Mouse (Mus musculus): ENCODE data around the gene Clmn. TPM values are rescaled to one million over a fixed set of nuclear protein-coding genes. Genes with fewer than 3 reads are reported as not detected.

The Clmn gene
- polyA plus RNA-seq, 1 experiment from 2014 or later: 5.5 TPM

DNA sequence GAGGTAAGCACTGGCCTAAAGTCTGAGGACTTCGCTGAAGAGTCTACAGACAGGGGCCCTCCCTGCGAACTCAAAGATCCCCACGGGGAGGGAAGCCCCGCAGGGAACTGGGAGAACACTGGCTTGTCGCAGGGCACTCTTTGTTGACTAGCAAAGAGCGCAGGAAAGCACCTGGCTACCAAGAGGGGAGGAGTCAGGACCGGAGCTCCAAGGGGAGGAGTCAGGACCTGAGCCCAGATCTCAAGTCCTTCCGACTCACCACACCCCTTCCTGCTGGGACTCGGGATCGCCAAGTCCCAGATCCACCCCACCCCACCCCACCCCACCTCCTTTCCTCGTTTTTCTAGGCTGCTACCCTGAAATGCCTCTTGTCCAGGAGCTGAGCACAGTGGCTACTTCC lies 19.2 kb downstream of the Clmn start:
- Histone ChIP-seq H3K36me3 (ENCODE audit: control insufficient read depth, insufficient read depth, low read length) (no peaks in the 10 kb centered on the region), H3K27me3 (ENCODE audit: control insufficient read depth, insufficient read depth, low read length) (no peaks in the 10 kb centered on the region), H3K4me1 (replicated peaks; ENCODE audit: control insufficient read depth, insufficient read depth) (peaks cover 10% of the 10 kb centered on the region), H3K9ac (ENCODE audit: low read length) (peak overlapping the region; percentile 47), H3K4me2 (replicated peaks; ENCODE audit: low read depth) (peak overlapping the region; percentile 53), H3K9me3 (ENCODE audit: control insufficient read depth, low read length) (no peaks in the 10 kb centered on the region), H3K4me3 (ENCODE audit: low read depth, low read length) (peak overlapping the region; percentile 31), H3K27ac (replicated peaks) (peak overlapping the region; percentile 53)
- ATAC-seq (ENCODE audit: low FRiP score, low TSS enrichment): peak; percentile 86
- TF ChIP-seq EP300 (optimal IDR thresholded peaks at IDR 0.05): no peak
- TF ChIP-seq CTCF (IDR thresholded peaks at IDR 0.05; ENCODE audit: low read depth): no peak
- DNase-seq (ENCODE audit: low spot score): peak; percentile 88
- 2% methylated on average over 11 of the region's 11 CpGs for WGBS

GRCm38 (mm10) chr12:104844989-104845388 lies 19.9 kb downstream of the Clmn start:
- Histone ChIP-seq H3K4me3 (ENCODE audit: low read depth, low read length) (no peak overlapping the region), H3K9me3 (ENCODE audit: control insufficient read depth, low read length) (no peaks in the 10 kb centered on the region), H3K4me2 (replicated peaks; ENCODE audit: low read depth) (peak overlapping the region; percentile 53; the same call in 1 of the 2 replicates), H3K4me1 (replicated peaks; ENCODE audit: control insufficient read depth, insufficient read depth) (peaks cover 10% of the 10 kb centered on the region), H3K27me3 (ENCODE audit: control insufficient read depth, insufficient read depth, low read length) (no peaks in the 10 kb centered on the region), H3K36me3 (ENCODE audit: control insufficient read depth, insufficient read depth, low read length) (no peaks in the 10 kb centered on the region), H3K9ac (ENCODE audit: low read length) (peak overlapping the region; percentile 47; the same call in 1 of the 2 replicates), H3K27ac (replicated peaks) (peak overlapping the region; percentile 53)
- WGBS: 52% methylated on average over 4 of the region's 4 CpGs
- DNase-seq (ENCODE audit: low spot score) (no peak), ATAC-seq (ENCODE audit: low FRiP score, low TSS enrichment) (peak; percentile 12)
- no peak for TF ChIP-seq CTCF (IDR thresholded peaks at IDR 0.05; ENCODE audit: low read depth)
- TF ChIP-seq EP300 (optimal IDR thresholded peaks at IDR 0.05): no peak

- Histone ChIP-seq H3K27me3 (ENCODE audit: control insufficient read depth, insufficient read depth, low read length) (no peaks in the 10 kb centered on the region), H3K4me2 (replicated peaks; ENCODE audit: low read depth) (no peak overlapping the region), H3K27ac (replicated peaks) (peak overlapping the region; percentile 53), H3K9ac (ENCODE audit: low read length) (no peak overlapping the region), H3K9me3 (ENCODE audit: control insufficient read depth, low read length) (no peaks in the 10 kb centered on the region), H3K4me3 (ENCODE audit: low read depth, low read length) (no peak overlapping the region), H3K36me3 (ENCODE audit: control insufficient read depth, insufficient read depth, low read length) (no peaks in the 10 kb centered on the region), H3K4me1 (replicated peaks; ENCODE audit: control insufficient read depth, insufficient read depth) (peaks cover 10% of the 10 kb centered on the region)
- no peak for DNase-seq (ENCODE audit: low spot score)
- WGBS: 47% methylated on average over 4 of the region's 4 CpGs
- TF ChIP-seq EP300 (optimal IDR thresholded peaks at IDR 0.05) (no peak), CTCF (IDR thresholded peaks at IDR 0.05; ENCODE audit: low read depth) (no peak)
- ATAC-seq (ENCODE audit: low FRiP score, low TSS enrichment): peak; percentile 68
Observed at GRCm38 (mm10) chr12:104844279-104844678, 20.6 kb downstream of the Clmn start.

GRCm38 (mm10) chr12:104841256-104841655 lies 23.6 kb downstream of the Clmn start:
- 68% methylated on average over 3 of the region's 3 CpGs for WGBS
- no peak overlapping the region for H3K4me2 ChIP-seq (replicated peaks; ENCODE audit: low read depth)
- no peaks in the 10 kb centered on the region for H3K36me3 ChIP-seq (ENCODE audit: control insufficient read depth, insufficient read depth, low read length)
- peaks cover 9% of the 10 kb centered on the region for H3K4me1 ChIP-seq (replicated peaks; ENCODE audit: control insufficient read depth, insufficient read depth)
- ATAC-seq (ENCODE audit: low FRiP score, low TSS enrichment): no peak
- DNase-seq (ENCODE audit: low spot score): no peak
- no peaks in the 10 kb centered on the region for H3K9me3 ChIP-seq (ENCODE audit: control insufficient read depth, low read length)
- TF ChIP-seq EP300 (optimal IDR thresholded peaks at IDR 0.05) (no peak), CTCF (IDR thresholded peaks at IDR 0.05; ENCODE audit: low read depth) (no peak)
- no peak overlapping the region for H3K9ac ChIP-seq (ENCODE audit: low read length)
- H3K4me3 ChIP-seq (ENCODE audit: low read depth, low read length): no peak overlapping the region
- H3K27me3 ChIP-seq (ENCODE audit: control insufficient read depth, insufficient read depth, low read length): no peaks in the 10 kb centered on the region
- no peak overlapping the region for H3K27ac ChIP-seq (replicated peaks)

- H3K4me1 ChIP-seq (replicated peaks; ENCODE audit: control insufficient read depth, insufficient read depth): no peaks in the 10 kb centered on the region; the same call in none of the 2 replicates
- no peak overlapping the region for H3K27ac ChIP-seq (replicated peaks)
- H3K9ac ChIP-seq (ENCODE audit: low read length): no peak overlapping the region
- 69% methylated on average over 4 of the region's 4 CpGs for WGBS
- H3K4me3 ChIP-seq (ENCODE audit: low read depth, low read length): no peak overlapping the region
- H3K36me3 ChIP-seq (ENCODE audit: control insufficient read depth, insufficient read depth, low read length): no peaks in the 10 kb centered on the region
- no peak overlapping the region for H3K4me2 ChIP-seq (replicated peaks; ENCODE audit: low read depth)
- no peaks in the 10 kb centered on the region for H3K9me3 ChIP-seq (ENCODE audit: control insufficient read depth, low read length)
- TF ChIP-seq EP300 (optimal IDR thresholded peaks at IDR 0.05) (no peak), CTCF (IDR thresholded peaks at IDR 0.05; ENCODE audit: low read depth) (peak; percentile 66)
- H3K27me3 ChIP-seq (ENCODE audit: control insufficient read depth, insufficient read depth, low read length): no peaks in the 10 kb centered on the region
- no peak for ATAC-seq (ENCODE audit: low FRiP score, low TSS enrichment)
- peak; percentile 42 for DNase-seq (ENCODE audit: low spot score)
Observed at GRCm38 (mm10) chr12:104838987-104839386, 25.9 kb downstream of the Clmn start.

DNA sequence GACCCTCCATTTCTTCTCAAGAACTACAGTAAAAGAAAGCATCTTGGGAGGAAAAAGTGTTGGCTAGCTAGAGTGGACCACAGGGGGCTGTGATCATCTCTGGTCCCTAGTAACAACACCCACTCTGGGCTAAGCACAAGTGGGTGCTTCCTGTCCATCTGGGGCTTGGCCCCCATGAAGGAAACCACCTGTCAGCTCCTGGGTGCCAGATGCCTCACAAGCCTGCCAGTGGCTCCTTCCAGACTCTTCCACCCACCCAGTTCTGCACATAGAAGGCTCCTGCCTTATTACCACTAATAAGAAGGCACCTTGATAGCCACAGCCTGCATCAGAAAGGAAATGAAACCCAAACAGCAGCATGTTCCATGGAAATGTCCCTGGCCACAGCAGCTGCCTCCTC lies 26.4 kb downstream of the Clmn start:
- Histone ChIP-seq H3K36me3 (ENCODE audit: control insufficient read depth, insufficient read depth, low read length) (no peaks in the 10 kb centered on the region), H3K9me3 (ENCODE audit: control insufficient read depth, low read length) (no peaks in the 10 kb centered on the region), H3K4me1 (replicated peaks; ENCODE audit: control insufficient read depth, insufficient read depth) (no peaks in the 10 kb centered on the region; the same call in none of the 2 replicates), H3K27ac (replicated peaks) (no peak overlapping the region), H3K9ac (ENCODE audit: low read length) (no peak overlapping the region), H3K4me3 (ENCODE audit: low read depth, low read length) (no peak overlapping the region), H3K27me3 (ENCODE audit: control insufficient read depth, insufficient read depth, low read length) (no peaks in the 10 kb centered on the region), H3K4me2 (replicated peaks; ENCODE audit: low read depth) (no peak overlapping the region)
- no peak for ATAC-seq (ENCODE audit: low FRiP score, low TSS enrichment)
- DNase-seq (ENCODE audit: low spot score): no peak
- no peak for TF ChIP-seq CTCF (IDR thresholded peaks at IDR 0.05; ENCODE audit: low read depth)
- no peak for TF ChIP-seq EP300 (optimal IDR thresholded peaks at IDR 0.05)
